In the genomic region with DNA sequence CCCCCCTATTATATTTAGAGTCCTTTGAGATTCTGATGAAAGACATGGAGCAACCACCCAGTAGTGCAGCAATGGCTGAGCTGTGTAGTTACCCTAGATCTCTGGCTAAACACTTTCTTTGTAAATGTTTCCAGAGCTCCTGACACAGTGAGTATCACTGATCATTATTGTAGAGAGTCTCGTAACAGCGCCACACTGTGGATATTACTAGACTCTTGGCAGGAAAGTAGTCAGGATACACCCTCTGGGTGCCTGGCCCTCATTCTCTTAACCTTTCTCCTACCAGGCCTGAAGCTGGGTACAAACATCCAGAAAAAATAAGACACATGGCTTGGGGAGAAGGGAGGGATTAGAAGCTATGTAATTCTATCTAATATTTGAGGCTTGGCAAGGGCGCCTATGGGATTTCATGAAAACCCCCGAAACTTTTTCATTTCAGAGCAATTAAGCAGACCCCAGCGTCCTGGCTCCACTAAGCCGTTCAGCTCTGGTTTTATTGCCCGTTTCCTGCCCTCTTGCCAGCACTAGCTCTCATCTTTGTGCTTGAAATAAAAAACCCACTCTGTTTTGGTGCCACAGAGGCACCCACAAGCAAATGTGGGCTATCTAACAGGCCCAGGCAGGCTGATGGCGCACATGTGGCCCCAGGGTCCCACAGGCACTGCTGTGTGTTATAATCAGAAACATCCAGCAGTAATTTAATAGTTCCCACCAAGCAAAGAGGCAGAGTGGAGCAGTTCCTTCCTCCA, we compare ENCODE assay signal across 8 mouse cellular contexts. TPM values are rescaled to one million over a fixed set of nuclear protein-coding genes. Genes with fewer than 3 reads are reported as not detected.
DNase-seq lines count a peak whose midpoint lies in the region; ATAC-seq lines count a peak whose summit lies in the region.

No protein-coding gene starts in this region.

- ATAC-seq in hindbrain, embryonic 11.5 days (ENCODE audit: low FRiP score): peak; percentile 60; the same call in 1 of the 2 replicates
- no peak for ATAC-seq in hindbrain, embryonic 13.5 days (ENCODE audit: low FRiP score)
- ATAC-seq in inflammation-experienced regulatory T-cells, adult 6 months: no peak
- no peak for ATAC-seq in forebrain, embryonic 15.5 days (replicated peaks)

- no peaks in the 10 kb centered on the region for H3K4me1 ChIP-seq in hindbrain, embryonic 11.5 days (replicated peaks; ENCODE audit: control insufficient read depth, insufficient read depth, low read length)
- H3K4me1 ChIP-seq in hindbrain, embryonic 13.5 days (replicated peaks): no peaks in the 10 kb centered on the region
- H3K4me1 ChIP-seq in forebrain, embryonic 15.5 days: no peaks in the 10 kb centered on the region

- H3K9ac ChIP-seq in hindbrain, embryonic 11.5 days (ENCODE audit: low read depth, low read length): no peak overlapping the region
- no peak overlapping the region for H3K9ac ChIP-seq in hindbrain, embryonic 13.5 days
- no peak overlapping the region for H3K9ac ChIP-seq in forebrain, embryonic 15.5 days (replicated peaks)

- H3K27me3 ChIP-seq in hindbrain, embryonic 11.5 days (ENCODE audit: control insufficient read depth, insufficient read depth, low read length): no peaks in the 10 kb centered on the region
- H3K27me3 ChIP-seq in hindbrain, embryonic 13.5 days: no peaks in the 10 kb centered on the region
- no peaks in the 10 kb centered on the region for H3K27me3 ChIP-seq in forebrain, embryonic 15.5 days

- WGBS in hindbrain, embryonic 11.5 days: 57% methylated on average over 8 of the region's 8 CpGs
- whole genome bisulfite sequencing in hindbrain, embryonic 13.5 days: 76% methylated on average over 8 of the region's 8 CpGs
- WGBS in forebrain, embryonic 15.5 days: 68% methylated on average over 8 of the region's 8 CpGs

- H3K4me3 ChIP-seq in hindbrain, embryonic 11.5 days (ENCODE audit: low read depth, low read length): no peak overlapping the region
- no peak overlapping the region for H3K4me3 ChIP-seq in hindbrain, embryonic 13.5 days
- H3K4me3 ChIP-seq in forebrain, embryonic 15.5 days: no peak overlapping the region

- no peak overlapping the region for H3K4me2 ChIP-seq in hindbrain, embryonic 11.5 days (replicated peaks; ENCODE audit: low read depth, low read length)
- no peak overlapping the region for H3K4me2 ChIP-seq in hindbrain, embryonic 13.5 days
- no peak overlapping the region for H3K4me2 ChIP-seq in forebrain, embryonic 15.5 days (replicated peaks)

- H3K9me3 ChIP-seq in hindbrain, embryonic 11.5 days (ENCODE audit: control insufficient read depth, low read length): no peaks in the 10 kb centered on the region
- H3K9me3 ChIP-seq in hindbrain, embryonic 13.5 days: no peaks in the 10 kb centered on the region
- no peaks in the 10 kb centered on the region for H3K9me3 ChIP-seq in forebrain, embryonic 15.5 days

- no peaks in the 10 kb centered on the region for H3K36me3 ChIP-seq in hindbrain, embryonic 11.5 days (ENCODE audit: control insufficient read depth, insufficient read depth, low read length)
- no peaks in the 10 kb centered on the region for H3K36me3 ChIP-seq in hindbrain, embryonic 13.5 days
- H3K36me3 ChIP-seq in forebrain, embryonic 15.5 days: no peaks in the 10 kb centered on the region

- peak; percentile 36 for DNase-seq in hindbrain, embryonic 11.5 days (ENCODE audit: low spot score)
- DNase-seq in R1 (ENCODE audit: low read depth, low spot score): peak; percentile 46
- DNase-seq in fat pad, adult 2 months (ENCODE audit: extremely low read depth, low read depth, low spot score): peak; percentile 37
- DNase-seq in kidney, postnatal 4 days: peak; percentile 28 to 50
- DNase-seq in retina, postnatal 7 days (ENCODE audit: low read depth, low spot score): peak; percentile 4

- H3K27ac ChIP-seq in hindbrain, embryonic 11.5 days (ENCODE audit: low read depth, low read length): no peak overlapping the region
- no peak overlapping the region for H3K27ac ChIP-seq in hindbrain, embryonic 13.5 days
- H3K27ac ChIP-seq in forebrain, embryonic 15.5 days (replicated peaks): no peak overlapping the region

RNA-seq across cellular contexts. Expression of a gene that starts 22.2 kb away (rescaled TPM):
- not detected in 2 replicates for polyA plus RNA-seq in hindbrain, embryonic 11.5 days (2014; fragmentation: Nextera tagmentation; extraction: Ambion mirVana)
- not detected in 2 replicates for polyA plus RNA-seq in hindbrain, embryonic 13.5 days (2015; fragmentation: Nextera tagmentation; extraction: Ambion mirVana)
- not detected for polyA plus RNA-seq in inflammation-experienced regulatory T-cells, adult 6 months (2017; shearing (Covaris generic))
- not detected in 2 replicates for polyA plus RNA-seq in forebrain, embryonic 15.5 days (2015; fragmentation: Nextera tagmentation; extraction: Ambion mirVana)
